Comparison of ENCODE assay signal across 19 mouse cellular contexts in the genomic region with DNA sequence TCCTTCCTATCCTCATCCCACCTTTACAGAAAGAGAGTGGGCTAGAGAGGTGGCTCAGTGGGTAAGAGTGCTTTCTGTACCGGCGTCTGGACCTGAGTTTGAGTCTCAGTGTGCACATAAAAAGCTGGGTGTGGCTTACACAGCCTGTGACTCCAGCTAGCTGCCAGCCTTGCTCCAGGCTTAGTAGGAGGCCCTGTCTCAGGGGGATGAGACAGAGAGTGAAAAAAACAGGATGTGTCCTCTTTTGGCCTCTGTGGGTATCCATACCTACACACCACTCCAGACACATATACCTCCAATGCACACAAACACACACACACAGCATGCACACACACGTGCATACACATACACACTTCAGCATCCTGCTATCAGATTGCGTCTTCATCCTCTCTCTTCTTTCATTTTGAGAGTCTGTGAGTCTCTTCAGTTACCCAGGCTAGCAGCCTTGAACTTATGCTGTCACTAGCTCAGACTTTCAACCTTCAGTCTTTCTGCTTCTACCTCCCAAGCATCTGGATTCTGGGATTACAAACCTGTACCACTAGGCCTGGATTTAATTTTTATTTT. TPM values are rescaled to one million over a fixed set of nuclear protein-coding genes. Genes with fewer than 3 reads are reported as not detected.
DNase-seq lines count a peak whose midpoint lies in the region; ATAC-seq and TF ChIP-seq lines count a peak whose summit lies in the region.
"Had no signal": no experiment of that assay in that cellular context is flagged by ENCODE, and none has a peak within 500 bp of the region (broad histone marks: within the 10 kb centered on the region; RNA-seq: fewer than 3 reads in every experiment).

No protein-coding gene starts in this region.

- no peak for DNase-seq in hindbrain, postnatal 0 days (ENCODE audit: low spot score)
- peak; percentile 60 for DNase-seq in CH12.LX (ENCODE audit: extremely low read depth)
- DNase-seq in NIH3T3 (ENCODE audit: low read depth): peak; percentile 36
- no peak for DNase-seq in kidney, postnatal 25 days
- no peak for DNase-seq in liver, embryonic 11.5 days (ENCODE audit: low spot score)
- no peak for DNase-seq in cerebellum, adult 11 months
- DNase-seq: cerebellum, adult 18-20 months; gastrocnemius, postnatal 14 days; layer of hippocampus, adult 9-11 months; right cerebral cortex, adult 18-20 months; spleen, adult 18-20 months had no signal

- TF ChIP-seq POLR2A in CH12.LX (IDR thresholded peaks at IDR 0.05; ENCODE audit: low read depth, low read length): no peak

- no peak overlapping the region for H3K4me2 ChIP-seq in hindbrain, embryonic 13.5 days
- H3K4me2 ChIP-seq in hindbrain, postnatal 0 days (ENCODE audit: low read depth, low read length): no peak overlapping the region
- no peak overlapping the region; the same call in 1 of the 2 replicates for H3K4me2 ChIP-seq in CH12.LX (ENCODE audit: insufficient read depth, low read depth, poor library complexity, severe bottlenecking)
- H3K4me2 ChIP-seq in limb, embryonic 12.5 days: no peak overlapping the region
- H3K4me2 ChIP-seq in liver, embryonic 11.5 days: no peak overlapping the region
- H3K4me2 ChIP-seq: heart, embryonic 11.5 days; stomach, embryonic 15.5 days had no signal

- peak; percentile 13; the same call in 1 of the 2 replicates for TF ChIP-seq EP300 in CH12.LX (IDR thresholded peaks at IDR 0.05; ENCODE audit: low read length)

- no peak overlapping the region for H3K9ac ChIP-seq in hindbrain, embryonic 13.5 days
- no peak overlapping the region for H3K9ac ChIP-seq in hindbrain, postnatal 0 days (replicated peaks; ENCODE audit: low read length)
- H3K9ac ChIP-seq in CH12.LX (ENCODE audit: insufficient read depth, low read depth): no peak overlapping the region
- no peak overlapping the region for H3K9ac ChIP-seq in limb, embryonic 12.5 days (replicated peaks)
- no peak overlapping the region for H3K9ac ChIP-seq in liver, embryonic 11.5 days (ENCODE audit: low read depth, low read length)
- H3K9ac ChIP-seq: liver, embryonic 14.5 days; stomach, embryonic 15.5 days had no signal

- in situ Hi-C loops in CH12.LX (cut with MboI; ENCODE audit: low pct_ligation_motif_present, low pct_unique_long_range_greater_than_20kb, low sequenced_read_pairs): no loop called here

- TF ChIP-seq RAD21 in CH12.LX (IDR thresholded peaks at IDR 0.05; ENCODE audit: low read depth, low read length): no peak

- H3K79me2 ChIP-seq in CH12.LX (replicated peaks; ENCODE audit: control insufficient read depth, extremely low read depth, insufficient read depth, poor library complexity, severe bottlenecking): no peaks in the 10 kb centered on the region

- H3K27me3 ChIP-seq in hindbrain, embryonic 13.5 days: no peaks in the 10 kb centered on the region
- no peaks in the 10 kb centered on the region for H3K27me3 ChIP-seq in hindbrain, postnatal 0 days (ENCODE audit: insufficient read depth, low read length)
- H3K27me3 ChIP-seq in CH12.LX (replicated peaks): no peaks in the 10 kb centered on the region
- no peaks in the 10 kb centered on the region for H3K27me3 ChIP-seq in limb, embryonic 12.5 days
- H3K27me3 ChIP-seq in liver, embryonic 11.5 days (replicated peaks; ENCODE audit: control insufficient read depth, insufficient read depth, low read length): no peaks in the 10 kb centered on the region
- H3K27me3 ChIP-seq: stomach, embryonic 15.5 days had no signal

- 79% methylated on average over 4 of the region's 4 CpGs for WGBS in hindbrain, embryonic 13.5 days
- 84% methylated on average over 4 of the region's 4 CpGs for WGBS in hindbrain, postnatal 0 days
- WGBS in limb, embryonic 12.5 days: 71% methylated on average over 4 of the region's 4 CpGs
- WGBS in liver, embryonic 11.5 days: 87% methylated on average over 4 of the region's 4 CpGs

- H3K4me3 ChIP-seq in hindbrain, embryonic 13.5 days: no peak overlapping the region
- H3K4me3 ChIP-seq in hindbrain, postnatal 0 days (ENCODE audit: low read length): no peak overlapping the region
- no peak overlapping the region for H3K4me3 ChIP-seq in CH12.LX (replicated peaks in 1 of 3; ENCODE audit: low read depth in 2 of 3, low read length in 2 of 3, poor library complexity in 1 of 3)
- no peak overlapping the region for H3K4me3 ChIP-seq in limb, embryonic 12.5 days (replicated peaks)
- no peak overlapping the region for H3K4me3 ChIP-seq in liver, embryonic 11.5 days (ENCODE audit: low read depth, low read length)
- H3K4me3 ChIP-seq: stomach, embryonic 15.5 days had no signal

- H3K9me3 ChIP-seq in hindbrain, embryonic 13.5 days: no peaks in the 10 kb centered on the region
- H3K9me3 ChIP-seq in hindbrain, postnatal 0 days (ENCODE audit: low read length): no peaks in the 10 kb centered on the region
- H3K9me3 ChIP-seq in CH12.LX (replicated peaks; ENCODE audit: low read length): no peaks in the 10 kb centered on the region
- no peaks in the 10 kb centered on the region for H3K9me3 ChIP-seq in limb, embryonic 12.5 days
- H3K9me3 ChIP-seq in liver, embryonic 11.5 days (ENCODE audit: control insufficient read depth, low read length): no peaks in the 10 kb centered on the region
- H3K9me3 ChIP-seq: stomach, embryonic 15.5 days had no signal

- dilution Hi-C loops in CH12.LX (cut with MboI; ENCODE audit: extremely low pct_ligation_motif_present, extremely low pct_unique_long_range_greater_than_20kb, low sequenced_read_pairs): no loop called here

- peaks cover 20% of the 10 kb centered on the region for H3K4me1 ChIP-seq in hindbrain, embryonic 13.5 days (replicated peaks)
- H3K4me1 ChIP-seq in hindbrain, postnatal 0 days (ENCODE audit: insufficient read depth, low read length): 0 out of 2 replicates have a peak, but pooled peaks cover 3% of the 10 kb centered on the region
- H3K4me1 ChIP-seq in CH12.LX (ENCODE audit: control insufficient read depth in 1 of 2, insufficient read depth in 2 of 2): peaks cover 42 to 85% of the 10 kb centered on the region in 2 experiments
- peaks cover 24% of the 10 kb centered on the region for H3K4me1 ChIP-seq in limb, embryonic 12.5 days (replicated peaks)
- peaks cover 12% of the 10 kb centered on the region for H3K4me1 ChIP-seq in liver, embryonic 11.5 days (replicated peaks; ENCODE audit: control insufficient read depth, insufficient read depth, low read length)

- H3K27ac ChIP-seq in hindbrain, embryonic 13.5 days: 0 out of 2 replicates have a peak overlapping the region, but pooled peaks have one; percentile 44
- H3K27ac ChIP-seq in hindbrain, postnatal 0 days: no peak overlapping the region
- peak overlapping the region; percentile 80 for H3K27ac ChIP-seq in CH12.LX (ENCODE audit: insufficient read depth, low read depth)
- H3K27ac ChIP-seq in limb, embryonic 12.5 days: peak overlapping the region; percentile 62; the same call in 1 of the 2 replicates
- no peak overlapping the region for H3K27ac ChIP-seq in liver, embryonic 11.5 days (ENCODE audit: low read depth, low read length)
- H3K27ac ChIP-seq: kidney, postnatal 0 days; liver, embryonic 14.5 days; stomach, embryonic 15.5 days had no signal

- H3K36me3 ChIP-seq in hindbrain, embryonic 13.5 days: no peaks in the 10 kb centered on the region
- H3K36me3 ChIP-seq in hindbrain, postnatal 0 days (ENCODE audit: insufficient read depth, low read length): no peaks in the 10 kb centered on the region
- peaks cover 0 to 1% of the 10 kb centered on the region in 2 experiments for H3K36me3 ChIP-seq in CH12.LX (replicated peaks in 1 of 2; ENCODE audit: control insufficient read depth in 1 of 2, insufficient read depth in 1 of 2, low read length in 1 of 2)
- H3K36me3 ChIP-seq in limb, embryonic 12.5 days: no peaks in the 10 kb centered on the region
- no peaks in the 10 kb centered on the region for H3K36me3 ChIP-seq in liver, embryonic 11.5 days (ENCODE audit: control insufficient read depth, insufficient read depth, low read length)
- H3K36me3 ChIP-seq: stomach, embryonic 15.5 days had no signal

- TF ChIP-seq CTCF in hindbrain, postnatal 0 days (IDR thresholded peaks at IDR 0.05; ENCODE audit: low read depth): no peak
- TF ChIP-seq CTCF in CH12.LX (conservative IDR thresholded peaks at IDR 0.05 in 1 of 2, IDR thresholded peaks at IDR 0.05 in 1 of 2; ENCODE audit: low read depth in 2 of 2, low read length in 2 of 2): no peak

- no peak for ATAC-seq in hindbrain, embryonic 13.5 days (ENCODE audit: low FRiP score)
- no peak for ATAC-seq in hindbrain, postnatal 0 days
- ATAC-seq in limb, embryonic 12.5 days (ENCODE audit: insufficient number of reproducible peaks, insufficient read depth, low FRiP score, low TSS enrichment, low read depth): no peak
- ATAC-seq in liver, embryonic 11.5 days (replicated peaks; ENCODE audit: low FRiP score): no peak
- ATAC-seq: CD4-positive, CD25-positive, alpha-beta regulatory T cell, adult 4 months; intestine, embryonic 16.5 days had no signal

TF ChIP-seq in CH12.LX, 34 proteins besides CTCF, POLR2A, EP300 and RAD21:
- TF ChIP-seq ZNF384 (IDR thresholded peaks at IDR 0.05; ENCODE audit: low read depth, low read length): peak; percentile 83
- TF ChIP-seq BHLHE40 (IDR thresholded peaks at IDR 0.05; ENCODE audit: low read depth, low read length): peak; percentile 49
- no peak for TF ChIP-seq KAT2A (IDR thresholded peaks at IDR 0.05; ENCODE audit: insufficient replicate concordance, low read length)
- TF ChIP-seq TCF12 (IDR thresholded peaks at IDR 0.05; ENCODE audit: low read depth, low read length): 0 out of 2 replicates have a peak, but pooled peaks have one; percentile 11
- no peak for TF ChIP-seq MAFK (IDR thresholded peaks at IDR 0.05; ENCODE audit: insufficient replicate concordance, low read length)
- TF ChIP-seq HCFC1 (IDR thresholded peaks at IDR 0.05; ENCODE audit: low read depth, low read length): 0 out of 2 replicates have a peak, but pooled peaks have one; percentile 14
- TF ChIP-seq IRF4 (IDR thresholded peaks at IDR 0.05; ENCODE audit: low read depth, low read length): 0 out of 2 replicates have a peak, but pooled peaks have one; percentile 20
- TF ChIP-seq MYC (IDR thresholded peaks at IDR 0.05; ENCODE audit: low read depth, low read length): peak; percentile 16; the same call in 1 of the 2 replicates
TF ChIP-seq in CH12.LX: peak in this region for 6.

RNA-seq across cellular contexts. Expression of gene Ptma, which starts 14.3 kb away (rescaled TPM):
- polyA plus RNA-seq in hindbrain, embryonic 13.5 days (2015; fragmentation: Nextera tagmentation; extraction: Ambion mirVana): 2,123 and 2,193 TPM in 2 replicates
- 619 and 723 TPM in 2 replicates for total RNA-seq in hindbrain, postnatal 0 days (2014; rRNA removed)
- polyA plus RNA-seq in hindbrain, postnatal 0 days (2015; fragmentation: Nextera tagmentation; extraction: Ambion mirVana): 1,399 and 1,474 TPM in 2 replicates
- total RNA-seq in CH12.LX (2012; rRNA removed): 2,835 and 3,525 TPM in 2 replicates
- total RNA-seq in CH12.LX (2014; rRNA removed): 5,060 and 5,084 TPM in 2 replicates
- polyA plus RNA-seq in CH12.LX (2012; ENCODE audit: insufficient read length, low read depth): 4,957 and 5,324 TPM in 2 replicates
- 3,930 and 4,018 TPM in 2 replicates for polyA plus RNA-seq in limb, embryonic 12.5 days (2016; fragmentation: Nextera tagmentation; extraction: Ambion mirVana)
- polyA plus RNA-seq in liver, embryonic 11.5 days (2014; fragmentation: Nextera tagmentation; extraction: Ambion mirVana): 2,666 and 2,805 TPM in 2 replicates

Comparison
In these comparisons a context has a peak if more than half of its experiments do, and no peak if none do; other contexts are left out.
1. H3K27ac ChIP-seq: peak in hindbrain, embryonic 13.5 days (single experiment), CH12.LX (single experiment) and limb, embryonic 12.5 days (single experiment); none in hindbrain, postnatal 0 days (single experiment) and liver, embryonic 11.5 days (single experiment).
2. DNase-seq: peak in CH12.LX (single experiment) and NIH3T3 (single experiment); none in hindbrain, postnatal 0 days (single experiment), kidney, postnatal 25 days (0 of 2), liver, embryonic 11.5 days (single experiment) and cerebellum, adult 11 months (single experiment).